Mouse (Mus musculus) liver, embryonic 13.5 days (tissue): ENCODE measurements around the gene Zfp273. TPM values are rescaled to one million over a fixed set of nuclear protein-coding genes. Genes with fewer than 3 reads are reported as not detected.

ENCODE experiments used
- ATAC-seq: fragments of 200-750 bp; cut with Nextera tagmentation; 2 replicates; pipeline ENCODE4 v1.8.0; 2017; ENCODE audit warnings: low read depth, mild to moderate bottlenecking, moderate number of reproducible peaks, moderate library complexity
- DNase-seq: peaks from one replicate; pipeline ENCODE4 v3.0.0; 2022
- H3K27ac ChIP-seq: fragments of 300-500 bp; sonication (generic); 2 replicates; pipeline ENCODE4 v1.5.1; 2015; ENCODE audit warnings: moderate library complexity, mild to moderate bottlenecking, inconsistent platforms
- H3K27me3 ChIP-seq: fragments of 300-500 bp; sonication (generic); 2 replicates; pipeline ENCODE4 v1.6.1; 2015; ENCODE audit warnings: mild to moderate bottlenecking, inconsistent platforms
- H3K36me3 ChIP-seq: fragments of 300-500 bp; sonication (generic); 2 replicates; pipeline ENCODE4 v1.6.1; 2015; ENCODE audit warnings: mild to moderate bottlenecking, inconsistent platforms
- H3K4me1 ChIP-seq: fragments of 300-500 bp; sonication (generic); replicated peaks from 2 replicates; pipeline ENCODE4 v1.6.1; 2015; ENCODE audit warnings: inconsistent platforms
- H3K4me2 ChIP-seq: fragments of 300-500 bp; sonication (generic); 2 replicates; pipeline ENCODE4 v1.6.1; 2015; ENCODE audit warnings: inconsistent platforms, mild to moderate bottlenecking, moderate library complexity
- H3K4me3 ChIP-seq: fragments of 300-500 bp; sonication (generic); replicated peaks from 2 replicates; pipeline ENCODE4 v1.5.1; 2015; ENCODE audit warnings: mild to moderate bottlenecking, inconsistent platforms
- H3K9ac ChIP-seq: fragments of 300-500 bp; sonication (generic); 2 replicates; pipeline ENCODE4 v1.6.1; 2015; ENCODE audit warnings: mild to moderate bottlenecking, inconsistent platforms
- H3K9me3 ChIP-seq: fragments of 300-500 bp; sonication (generic); replicated peaks from 2 replicates; pipeline ENCODE4 v1.6.1; 2016; ENCODE audit warnings: inconsistent platforms
- WGBS: fragments of 180-500 bp; shearing (Covaris S2); methylation state at CpG from one replicate; pipeline ENCODE4 v1.1.7; 2015; ENCODE audit not compliant: insufficient replicate concordance; 5-methylcytosine and 5-hydroxymethylcytosine counted together
- polyA plus RNA-seq: library from polyadenylated mRNA; unstranded; fragments of >200 nt; fragmentation: Nextera tagmentation; extraction: Ambion mirVana; gene quantifications from 2 replicates; pipeline ENCODE4 v1.2.1, GENCODE M21; 2015

Gene Zfp273
- polyA plus RNA-seq, 1 experiment from 2014 or later, result 1.7 TPM

DNA sequence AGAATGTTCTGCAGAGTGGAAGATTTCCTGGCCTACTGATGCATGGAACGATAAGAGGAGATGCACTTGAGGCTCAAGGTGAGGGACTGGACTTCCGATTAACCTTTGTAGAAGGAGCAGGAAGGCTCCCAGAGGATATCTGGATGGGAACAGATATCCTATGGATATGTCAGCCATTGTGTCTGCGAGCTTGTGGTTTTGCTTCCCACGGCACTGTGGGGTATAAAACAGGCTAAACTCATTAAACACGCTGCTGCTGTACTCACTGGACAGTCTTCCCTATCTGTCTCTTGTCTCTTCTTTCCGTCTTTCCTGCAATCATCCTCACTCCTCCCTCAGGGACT is 30.2 kb downstream of the Zfp273 start:
- no peak for DNase-seq
- WGBS, result 23% methylated on average over 6 of the region's 6 CpGs
- H3K4me2 ChIP-seq, result peak overlapping the region; percentile 43
- H3K27me3 ChIP-seq, result no peaks in the 10 kb centered on the region
- no peak overlapping the region; the same call in 1 of the 2 replicates for H3K4me3 ChIP-seq
- H3K27ac ChIP-seq, result no peak overlapping the region
- ATAC-seq, result no peak
- 0 out of 2 replicates have a peak, but pooled peaks cover 4% of the 10 kb centered on the region for H3K4me1 ChIP-seq
- no peaks in the 10 kb centered on the region for H3K9me3 ChIP-seq
- no peaks in the 10 kb centered on the region for H3K36me3 ChIP-seq
- H3K9ac ChIP-seq, result no peak overlapping the region

DNA sequence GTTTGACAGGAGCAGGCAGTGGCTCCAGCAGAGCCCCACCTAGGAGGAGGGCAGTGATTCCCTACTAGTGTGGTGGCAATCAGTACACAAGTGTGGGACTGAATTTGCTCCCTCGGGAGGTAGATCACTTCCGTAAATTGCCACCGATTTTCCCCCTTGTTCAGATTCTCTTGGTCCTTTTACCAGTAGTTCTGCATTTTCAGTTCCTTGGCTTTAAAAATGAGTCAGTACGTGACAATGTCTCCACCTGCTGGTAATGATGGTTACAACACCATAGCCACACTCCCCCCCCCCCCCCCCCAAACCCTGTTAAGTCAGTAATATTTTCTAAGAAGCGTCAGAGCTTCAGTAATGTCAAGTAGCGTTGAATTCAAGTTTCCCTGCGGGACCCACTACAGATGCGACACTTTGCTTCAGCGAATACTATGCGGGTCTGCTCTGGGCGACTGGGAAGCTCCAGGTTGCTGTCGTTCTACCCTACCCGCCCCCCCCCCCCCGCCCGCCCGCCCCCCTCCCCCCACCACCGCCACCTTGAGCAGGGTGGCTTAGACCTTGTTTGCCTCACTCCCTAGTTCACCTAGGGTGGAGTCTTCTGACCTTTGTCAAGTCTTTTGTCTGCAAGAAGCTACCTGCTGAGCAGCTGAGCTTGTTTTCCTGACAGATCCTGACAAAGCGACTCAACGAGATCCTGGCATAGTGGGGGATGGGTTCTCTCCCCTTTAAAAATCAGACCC is 30.7 kb downstream of the Zfp273 start:
- no peak for DNase-seq
- Histone ChIP-seq H3K27me3 (no peaks in the 10 kb centered on the region), H3K4me3 (peak overlapping the region; percentile 22), H3K4me1 (0 out of 2 replicates have a peak, but pooled peaks cover 4% of the 10 kb centered on the region), H3K36me3 (no peaks in the 10 kb centered on the region), H3K27ac (no peak overlapping the region), H3K9me3 (no peaks in the 10 kb centered on the region), H3K9ac (no peak overlapping the region), H3K4me2 (peak overlapping the region; percentile 43)
- WGBS, result under 1% methylated on average over 14 of the region's 19 CpGs
- ATAC-seq, result no peak; the same call in 1 of the 2 replicates

DNA sequence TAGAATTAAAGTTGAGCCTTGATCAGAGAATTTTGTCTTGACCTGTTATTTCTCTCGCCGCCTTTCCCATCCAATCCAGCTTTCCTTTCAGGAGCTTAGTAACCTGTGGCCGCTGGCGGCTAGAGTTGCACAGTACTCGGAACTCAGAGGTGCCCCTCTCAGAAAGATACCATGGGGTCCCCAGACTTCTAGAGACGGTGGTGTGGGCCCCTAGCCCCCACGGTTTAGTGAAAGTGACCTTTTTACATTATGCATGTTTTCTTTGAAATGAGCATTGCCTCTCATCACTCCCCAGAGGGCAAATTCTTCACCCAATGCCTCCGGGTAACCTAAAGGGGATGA is 31.3 kb downstream of the Zfp273 start:
- H3K9me3 ChIP-seq, result no peaks in the 10 kb centered on the region
- 24% methylated on average over 8 of the region's 8 CpGs for WGBS
- 0 out of 2 replicates have a peak, but pooled peaks cover 4% of the 10 kb centered on the region for H3K4me1 ChIP-seq
- H3K4me3 ChIP-seq, result peak overlapping the region; percentile 22
- no peak for DNase-seq
- H3K4me2 ChIP-seq, result peak overlapping the region; percentile 43
- H3K36me3 ChIP-seq, result no peaks in the 10 kb centered on the region
- no peaks in the 10 kb centered on the region for H3K27me3 ChIP-seq
- H3K27ac ChIP-seq, result no peak overlapping the region
- no peak overlapping the region for H3K9ac ChIP-seq
- no peak for ATAC-seq

DNA sequence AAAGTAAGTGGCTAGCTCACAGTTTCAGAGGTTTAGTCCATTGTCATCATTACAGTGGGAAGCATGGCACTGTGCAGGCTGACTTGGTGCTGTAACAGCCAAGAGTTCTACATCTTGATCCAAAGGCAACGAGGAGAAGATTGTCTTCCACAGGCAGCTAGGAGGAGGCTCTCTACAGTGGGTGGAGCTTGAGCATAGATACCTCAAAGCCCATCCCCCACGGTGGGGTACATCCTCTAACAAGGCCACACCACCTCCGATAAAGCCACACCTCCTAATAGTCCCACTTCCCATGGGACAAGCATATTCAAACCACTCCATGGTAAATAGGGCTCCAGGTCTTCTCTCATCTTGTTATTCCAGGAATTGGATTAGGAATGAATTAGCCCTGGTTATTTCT is 36.8 kb downstream of the Zfp273 start:
- DNase-seq (no peak), ATAC-seq (no peak)
- Histone ChIP-seq H3K9ac (no peak overlapping the region), H3K36me3 (no peaks in the 10 kb centered on the region), H3K9me3 (no peaks in the 10 kb centered on the region), H3K4me3 (no peak overlapping the region), H3K27me3 (no peaks in the 10 kb centered on the region), H3K4me2 (no peak overlapping the region), H3K27ac (no peak overlapping the region), H3K4me1 (no peaks in the 10 kb centered on the region)
- WGBS, result 50% methylated on average over 3 of the region's 3 CpGs

DNA sequence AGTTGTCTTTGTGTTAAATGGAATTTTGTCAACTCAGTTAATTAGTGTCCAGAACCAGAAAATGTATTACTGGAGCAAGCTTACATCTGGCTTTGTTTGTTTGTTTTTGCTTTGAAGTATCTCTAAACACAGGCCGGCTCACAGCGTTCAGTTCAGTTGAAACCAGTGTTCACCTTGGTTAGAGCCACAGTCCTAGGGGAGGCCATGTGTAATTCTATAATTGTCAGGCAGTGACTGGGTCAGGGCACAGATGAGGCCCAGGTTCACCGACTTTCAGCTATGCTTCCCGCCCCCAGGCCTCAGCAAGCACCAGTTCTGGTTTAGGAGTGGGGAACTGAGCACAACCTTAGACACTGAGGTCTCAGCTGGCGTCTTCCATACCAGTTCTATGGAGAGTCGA is 39.6 kb downstream of the Zfp273 start:
- no peak overlapping the region for H3K27ac ChIP-seq
- 66% methylated on average over 6 of the region's 6 CpGs for WGBS
- DNase-seq, result no peak
- no peak overlapping the region for H3K9ac ChIP-seq
- no peak overlapping the region for H3K4me2 ChIP-seq
- H3K4me3 ChIP-seq, result no peak overlapping the region
- no peaks in the 10 kb centered on the region for H3K4me1 ChIP-seq
- no peaks in the 10 kb centered on the region for H3K27me3 ChIP-seq
- no peak for ATAC-seq
- no peaks in the 10 kb centered on the region for H3K9me3 ChIP-seq
- no peaks in the 10 kb centered on the region for H3K36me3 ChIP-seq

DNA sequence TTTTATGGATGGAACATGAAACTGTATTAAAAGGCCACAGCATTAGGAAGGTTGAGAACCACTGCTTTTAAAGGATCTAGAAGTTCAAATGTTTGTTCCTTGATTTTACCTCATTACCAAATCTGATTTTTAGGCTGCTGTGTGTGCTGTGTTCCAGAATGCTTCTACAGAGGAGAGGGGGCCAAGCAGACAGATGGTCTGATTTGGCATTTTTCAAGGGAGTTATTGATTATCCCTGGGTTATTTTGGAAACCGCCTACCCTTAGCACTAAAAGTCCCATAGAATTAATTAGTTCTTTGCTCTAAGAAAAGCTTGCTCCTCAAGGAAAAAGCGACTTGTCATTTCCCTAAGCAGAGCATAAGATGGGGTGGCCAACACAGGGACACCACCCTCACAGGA is 40.4 kb downstream of the Zfp273 start:
- DNase-seq, result no peak
- no peak for ATAC-seq
- Histone ChIP-seq H3K27ac (no peak overlapping the region), H3K4me1 (no peaks in the 10 kb centered on the region), H3K9ac (no peak overlapping the region), H3K36me3 (no peaks in the 10 kb centered on the region), H3K27me3 (no peaks in the 10 kb centered on the region), H3K4me2 (no peak overlapping the region), H3K9me3 (no peaks in the 10 kb centered on the region), H3K4me3 (no peak overlapping the region)
- WGBS, result 58% methylated on average over 2 of the region's 2 CpGs

DNA sequence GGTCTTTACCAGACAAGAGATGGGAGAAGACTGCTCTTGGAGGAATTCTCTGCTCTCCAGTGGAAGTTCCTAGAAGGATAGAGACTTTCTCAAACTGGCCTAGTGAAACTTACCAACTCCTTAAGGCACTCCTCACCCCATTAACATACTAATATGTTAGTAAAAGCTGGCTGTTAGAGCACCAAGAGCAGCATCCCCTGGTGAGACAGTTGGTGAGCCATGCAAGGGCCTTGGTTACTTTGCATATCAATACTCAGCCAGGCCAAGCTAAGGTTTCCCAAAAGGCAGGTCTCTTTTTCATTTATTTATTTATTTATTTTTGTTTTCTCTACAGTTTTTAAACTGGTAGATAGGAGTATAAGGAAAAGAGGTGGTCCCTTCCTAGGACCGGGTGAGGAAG is 43.8 kb downstream of the Zfp273 start:
- Histone ChIP-seq H3K27ac (no peak overlapping the region), H3K4me3 (no peak overlapping the region), H3K36me3 (no peaks in the 10 kb centered on the region), H3K27me3 (no peaks in the 10 kb centered on the region), H3K9ac (no peak overlapping the region), H3K9me3 (no peaks in the 10 kb centered on the region), H3K4me2 (no peak overlapping the region), H3K4me1 (no peaks in the 10 kb centered on the region)
- DNase-seq (no peak), ATAC-seq (no peak)
- WGBS, result 24% methylated on average over 1 of the region's 1 CpGs

DNA sequence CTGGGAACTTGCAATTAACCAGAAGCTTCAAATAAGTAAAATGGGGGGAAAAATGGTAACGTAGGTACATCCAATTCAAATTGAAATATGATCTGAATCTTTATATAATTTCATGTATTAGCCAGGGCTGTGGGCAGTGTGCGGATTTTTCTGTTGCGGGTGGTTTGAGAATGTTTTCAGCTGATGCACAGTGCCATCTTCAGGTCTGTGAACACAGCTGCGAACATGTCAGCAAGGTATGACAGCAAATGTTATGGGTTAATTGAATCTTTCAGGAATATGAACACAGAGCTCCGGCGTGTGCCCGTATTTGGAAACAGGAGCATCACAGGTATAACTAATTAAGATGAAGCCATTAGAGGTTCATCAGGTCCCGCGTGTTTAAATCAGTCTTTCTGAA is 49.0 kb downstream of the Zfp273 start:
- H3K27me3 ChIP-seq, result no peaks in the 10 kb centered on the region
- no peak for DNase-seq
- 75% methylated on average over 9 of the region's 9 CpGs for WGBS
- no peaks in the 10 kb centered on the region for H3K9me3 ChIP-seq
- no peaks in the 10 kb centered on the region for H3K36me3 ChIP-seq
- H3K4me1 ChIP-seq, result no peaks in the 10 kb centered on the region
- no peak for ATAC-seq
- H3K9ac ChIP-seq, result no peak overlapping the region
- H3K4me3 ChIP-seq, result no peak overlapping the region
- no peak overlapping the region for H3K27ac ChIP-seq
- H3K4me2 ChIP-seq, result no peak overlapping the region

DNA sequence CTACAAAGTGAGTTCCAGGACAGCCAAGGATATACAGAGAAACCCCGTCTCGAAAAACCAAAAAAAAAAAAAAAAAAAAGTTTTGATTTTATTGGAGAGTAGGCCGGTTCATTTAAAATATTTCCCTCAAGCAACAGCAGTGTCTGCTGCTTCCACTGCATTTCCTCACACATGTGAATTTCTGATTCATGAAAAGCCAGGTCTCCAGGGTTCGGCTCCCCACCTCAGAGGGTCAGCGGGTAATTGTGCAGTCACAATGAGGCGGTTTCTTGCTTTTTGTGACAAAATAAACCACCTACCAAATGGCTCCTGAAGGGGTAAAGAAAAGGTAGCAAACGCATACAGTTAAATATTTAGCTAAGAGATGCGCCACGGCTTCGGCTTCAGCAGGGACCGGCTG is 49.5 kb downstream of the Zfp273 start, which contains the start of gene BC048507:
Gene BC048507 (plus strand): TSS at position 301 of the 400 bp plus-strand sequence.
- WGBS, result 70% methylated on average over 11 of the region's 11 CpGs
- no peak for ATAC-seq
- H3K9me3 ChIP-seq, result no peaks in the 10 kb centered on the region
- no peak within 1 kb of the TSS for H3K4me2 ChIP-seq
- no peak within 1 kb of the TSS for H3K4me3 ChIP-seq
- H3K4me1 ChIP-seq, result no peaks in the 10 kb centered on the region
- H3K27me3 ChIP-seq, result no peaks in the 10 kb centered on the region
- no peaks in the 10 kb centered on the region for H3K36me3 ChIP-seq
- H3K27ac ChIP-seq, result no peak within 1 kb of the TSS
- H3K9ac ChIP-seq, result no peak within 1 kb of the TSS
- no peak for DNase-seq

DNA sequence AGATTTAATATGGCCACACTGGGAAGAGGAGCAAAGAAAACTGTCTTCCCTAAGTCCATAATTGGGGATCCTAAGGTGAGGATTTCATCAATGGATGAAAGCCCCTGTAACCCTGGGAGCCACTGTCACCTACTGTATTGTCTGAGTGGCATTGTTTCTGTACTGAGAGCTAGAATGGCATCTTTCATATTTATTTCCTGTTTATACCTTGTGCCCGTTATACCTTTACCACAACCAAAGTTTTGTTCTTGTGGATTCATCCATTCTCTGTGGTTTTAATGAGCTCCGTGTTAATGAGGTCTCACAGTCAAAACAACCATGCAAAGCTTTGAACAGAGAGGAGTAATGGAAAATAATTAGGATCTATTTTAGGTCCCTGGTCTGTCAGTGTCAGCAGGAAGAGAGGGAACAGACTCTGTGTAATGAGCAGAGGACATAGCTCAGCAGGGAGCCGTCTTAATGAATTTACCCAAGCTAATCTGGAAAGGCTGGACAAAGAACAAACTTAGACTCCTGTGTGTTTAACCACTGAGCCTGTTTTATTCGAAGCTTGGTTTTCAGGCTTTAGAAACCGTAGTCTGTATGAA is 51.3 kb downstream of the Zfp273 start:
- WGBS, result 48% methylated on average over 5 of the region's 5 CpGs
- ATAC-seq, result no peak
- no peak overlapping the region for H3K9ac ChIP-seq

DNA sequence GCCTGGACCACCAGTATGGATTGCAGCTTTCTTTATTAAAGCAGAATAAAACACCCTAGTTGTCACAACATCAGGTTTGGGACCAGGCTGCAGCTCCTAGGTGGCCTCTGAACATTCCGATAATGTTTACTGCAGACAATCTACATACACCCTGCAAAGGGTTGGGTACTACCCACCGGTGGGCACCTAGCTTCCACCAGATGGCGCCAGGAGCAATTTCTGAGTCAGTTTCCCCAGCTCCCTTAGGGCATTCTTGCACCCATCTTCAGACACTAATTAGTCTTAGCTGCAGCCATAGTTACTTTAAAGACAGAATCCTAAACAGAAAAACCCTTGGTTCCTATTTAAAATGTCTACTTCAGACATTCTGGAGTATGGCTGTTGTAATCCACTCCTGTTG is 54.4 kb downstream of the Zfp273 start:
- Histone ChIP-seq H3K4me3 (no peak overlapping the region), H3K27me3 (no peaks in the 10 kb centered on the region), H3K9me3 (no peaks in the 10 kb centered on the region), H3K36me3 (no peaks in the 10 kb centered on the region), H3K9ac (no peak overlapping the region), H3K27ac (no peak overlapping the region), H3K4me2 (no peak overlapping the region), H3K4me1 (no peaks in the 10 kb centered on the region)
- 28% methylated on average over 3 of the region's 3 CpGs for WGBS
- no peak for ATAC-seq
- no peak for DNase-seq

More for the DNA sequence above, 51.3 kb downstream of the Zfp273 start:
- Histone ChIP-seq H3K9me3 (no peaks in the 10 kb centered on the region), H3K27me3 (no peaks in the 10 kb centered on the region), H3K4me2 (no peak overlapping the region), H3K27ac (no peak overlapping the region), H3K4me3 (no peak overlapping the region), H3K36me3 (no peaks in the 10 kb centered on the region), H3K4me1 (no peaks in the 10 kb centered on the region)
- DNase-seq, result no peak
